Mouse (Mus musculus) Patski (cell line): ENCODE data around the gene Rexo1. TPM values are rescaled to one million over a fixed set of nuclear protein-coding genes. Genes with fewer than 3 reads are reported as not detected.

Experiments
- ATAC-seq: fragments of 100-300 bp; one replicate; pipeline ENCODE4 v1.8.0; 2021
- CTCF ChIA-PET: fragments of 350-600 bp; sonication (Branson Sonifier 250); formaldehyde crosslinking; loops from one replicate; lab custom pipeline; 2022; ENCODE audit warnings: inconsistent platforms; lab: Charles Lee
- POLR2A ChIA-PET: fragments of 350-600 bp; sonication (Branson Sonifier 250); formaldehyde crosslinking; loops from one replicate; lab custom pipeline; 2022; ENCODE audit warnings: antibody characterized with exemption, inconsistent platforms; lab: Charles Lee
- DNase-seq: peaks from one replicate; pipeline ENCODE4 v3.0.0-alpha.2; 2011; ENCODE audit warnings: low read depth, low spot score
- H3K27me3 ChIP-seq: fragments of 371-371 bp; one replicate; pipeline ENCODE4 v1.5.1; 2021
- CTCF ChIP-seq: fragments of 100-300 bp; IDR thresholded peaks from one replicate; pipeline ENCODE4 v1.5.1; 2021
- in situ Hi-C: fragments of 300-500 bp; cut with MboI; formaldehyde crosslinking; loops from 3 replicates; pipeline ENCODE4 v1.11.1; 2018; ENCODE audit warnings: low pct_unique_long_range_greater_than_20kb, mixed read lengths
- polyA plus RNA-seq: library from polyadenylated mRNA; unstranded; gene quantifications from one replicate; pipeline ENCODE4 v1.2.3, GENCODE M21; 2021

Gene Rexo1
- polyA plus RNA-seq, 1 experiment from 2014 or later = 32.2 TPM

GRCm38 (mm10) chr10:80513739-80514138 is 47.6 kb downstream of the Rexo1 start:
- in situ Hi-C loops = loop anchor here (5.0 to 25.0 kb wide), 2 partner anchors 39 to 151 kb away; partner anchors contain the start of gene Plk5
- CTCF ChIA-PET = no interaction called here
- no peak for ATAC-seq
- no peak for TF ChIP-seq CTCF
- POLR2A ChIA-PET = no interaction called here
- peaks cover 4% of the 10 kb centered on the region for H3K27me3 ChIP-seq
- DNase-seq = no peak

- ChIA-PET POLR2A (interaction anchor here (1.5 kb wide), 1 partner anchor 28 kb away, joined by 4 read pairs; no protein-coding TSS in a partner anchor), CTCF (interaction anchor here (1.5 to 2.3 kb wide), 14 partner anchors 9 to 159 kb away, joined by 3 to 16 read pairs (median 7); partner anchors contain the start of gene Rexo1)
- peak; percentile 27 for DNase-seq
- in situ Hi-C loops = loop anchor here (5.0 to 25.0 kb wide), 2 partner anchors 42 to 148 kb away; partner anchors contain the start of gene Plk5
- no peak for TF ChIP-seq CTCF
- peak; percentile 66 for ATAC-seq
- H3K27me3 ChIP-seq = peaks cover 8% of the 10 kb centered on the region
Observed at GRCm38 (mm10) chr10:80510273-80510660, 51.1 kb downstream of the Rexo1 start.

- ChIA-PET POLR2A (interaction anchor here (0.7 to 1.5 kb wide), 3 partner anchors 10 to 63 kb away, joined by 3 to 4 read pairs (median 4); no protein-coding TSS in a partner anchor), CTCF (interaction anchor here (0.6 to 2.3 kb wide), 23 partner anchors 9 to 159 kb away, joined by 3 to 16 read pairs (median 5); partner anchors contain the start of gene Rexo1)
- DNase-seq (peak; percentile 24), ATAC-seq (peak; percentile 33)
- in situ Hi-C loops = loop anchor here (5.0 to 25.0 kb wide), 3 partner anchors 43 to 147 kb away; partner anchors contain the start of gene Plk5
- peaks cover 8% of the 10 kb centered on the region for H3K27me3 ChIP-seq
- TF ChIP-seq CTCF = peak; percentile 93
Observed at GRCm38 (mm10) chr10:80509412-80510272, 51.7 kb downstream of the Rexo1 start.

GRCm38 (mm10) chr10:80506222-80506621 is 55.1 kb downstream of the Rexo1 start:
- ATAC-seq (no peak), DNase-seq (no peak)
- CTCF ChIA-PET = interaction anchor here (0.8 to 2.2 kb wide), 13 partner anchors 18 to 123 kb away, joined by 3 to 16 read pairs (median 4); partner anchors contain the start of gene Rexo1
- POLR2A ChIA-PET = interaction anchor here (0.7 to 0.9 kb wide), 3 partner anchors 30 to 195 kb away, joined by 3 to 6 read pairs (median 3); no protein-coding TSS in a partner anchor
- H3K27me3 ChIP-seq = peaks cover 19% of the 10 kb centered on the region
- no peak for TF ChIP-seq CTCF
- in situ Hi-C loops = loop anchor here (5.0 to 25.0 kb wide), 2 partner anchors 59 to 144 kb away; partner anchors contain the start of gene Plk5

GRCm38 (mm10) chr10:80504724-80505123 is 56.6 kb downstream of the Rexo1 start:
- TF ChIP-seq CTCF = no peak
- peaks cover 23% of the 10 kb centered on the region for H3K27me3 ChIP-seq
- ATAC-seq (no peak), DNase-seq (no peak)
- in situ Hi-C loops = loop anchor here (5.0 to 25.0 kb wide), 2 partner anchors 57 to 142 kb away; partner anchors contain the start of gene Plk5
- CTCF ChIA-PET = interaction anchor here (2.2 kb wide), 1 partner anchor 57 kb away, joined by 13 read pairs; the partner anchor contains the start of gene Rexo1
- POLR2A ChIA-PET = no interaction called here

GRCm38 (mm10) chr10:80503599-80504220 is 57.6 kb downstream of the Rexo1 start:
- DNase-seq (no peak), ATAC-seq (no peak)
- in situ Hi-C loops = loop anchor here (25.0 kb wide), 1 partner anchor 141 kb away; the partner anchor contains the start of gene Plk5
- TF ChIP-seq CTCF = no peak
- POLR2A ChIA-PET = no interaction called here
- CTCF ChIA-PET = interaction anchor here (1.2 kb wide), 1 partner anchor 57 kb away, joined by 4 read pairs; no protein-coding TSS in a partner anchor
- peaks cover 29% of the 10 kb centered on the region for H3K27me3 ChIP-seq

GRCm38 (mm10) chr10:80502819-80503314 is 58.5 kb downstream of the Rexo1 start:
- ATAC-seq = no peak
- DNase-seq = no peak
- peaks cover 35% of the 10 kb centered on the region for H3K27me3 ChIP-seq
- ChIA-PET POLR2A (interaction anchor here (0.7 kb wide), 1 partner anchor 178 kb away, joined by 3 read pairs; no protein-coding TSS in a partner anchor), CTCF (interaction anchor here (1.2 kb wide), 1 partner anchor 56 kb away, joined by 4 read pairs; no protein-coding TSS in a partner anchor)
- no peak for TF ChIP-seq CTCF
- in situ Hi-C loops = loop anchor here (25.0 kb wide), 1 partner anchor 141 kb away; the partner anchor contains the start of gene Plk5

- ATAC-seq = no peak
- in situ Hi-C loops = loop anchor here (25.0 kb wide), 1 partner anchor 140 kb away; the partner anchor contains the start of gene Plk5
- ChIA-PET POLR2A (no interaction called here), CTCF (no interaction called here)
- peaks cover 38% of the 10 kb centered on the region for H3K27me3 ChIP-seq
- DNase-seq = no peak
- TF ChIP-seq CTCF = no peak
Observed at GRCm38 (mm10) chr10:80502291-80502690, 59.1 kb downstream of the Rexo1 start.

GRCm38 (mm10) chr10:80496421-80496820 is 64.9 kb downstream of the Rexo1 start:
- CTCF ChIA-PET = interaction anchor here (1.5 kb wide), 1 partner anchor 9 kb away, joined by 3 read pairs; no protein-coding TSS in a partner anchor
- ATAC-seq (no peak), DNase-seq (no peak)
- in situ Hi-C loops = no loop called here
- TF ChIP-seq CTCF = no peak
- POLR2A ChIA-PET = no interaction called here
- peaks cover 58% of the 10 kb centered on the region for H3K27me3 ChIP-seq
